Mouse (Mus musculus): Measurements from ENCODE around the gene Uchl1. TPM values are rescaled to one million over a fixed set of nuclear protein-coding genes. Genes with fewer than 3 reads are reported as not detected.

The Uchl1 gene
- 1.8 and 2.5 TPM in 2 replicates for polyA plus RNA-seq (2012; rRNA removed)

GRCm38 (mm10) chr5:66675983-66676382 lies at the start of gene Uchl1:
TSS of gene Uchl1 (plus strand) at chr5:66676091.

Other genes starting within 250 kb of the Uchl1 start
- 1.2 and 1.4 TPM in 2 replicates for gene Apbb2, start 57.3 kb upstream of the Uchl1 start, polyA plus RNA-seq (2012; rRNA removed)
- gene Limch1, start 69.7 kb downstream of the Uchl1 start, polyA plus RNA-seq (2012; rRNA removed), result 0.38 and 0.60 TPM in 2 replicates